Mouse (Mus musculus) liver, adult 2 months (tissue): ENCODE data around the gene Sec16b.

Experiments used
- CTCF ChIP-seq: fragments of 200-500 bp; IDR thresholded peaks from 2 replicates; pipeline ENCODE4 v1.5.1; 2011; ENCODE audit warnings: low read depth, low read length, control low read depth
- POLR2A ChIP-seq: fragments of 200-500 bp; IDR thresholded peaks from 2 replicates; pipeline ENCODE4 v1.6.1; 2011; ENCODE audit warnings: low read length, control low read depth; ENCODE audit not compliant: insufficient read depth; ENCODE audit errors: extremely low read depth

DNA sequence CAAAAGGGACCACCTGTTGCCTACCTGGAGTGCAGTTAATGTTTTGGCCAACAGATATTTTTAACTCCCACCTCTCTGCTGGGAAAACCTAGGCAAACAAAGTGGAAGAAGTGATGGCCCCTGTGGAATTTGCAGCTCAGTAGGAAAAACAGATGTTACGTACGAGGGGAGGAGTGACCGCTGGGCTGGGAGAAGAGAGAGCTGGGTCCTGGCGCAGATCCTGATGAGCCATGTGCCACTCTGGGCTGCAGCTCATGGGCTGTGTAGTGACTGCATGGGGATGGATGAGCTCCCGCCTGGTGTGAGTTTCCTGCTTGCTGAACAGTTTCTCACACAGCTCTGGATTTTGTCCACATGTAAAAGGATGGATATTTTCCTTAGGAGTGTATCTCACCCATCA lies 1.3 kb downstream of the Sec16b start:
- TF ChIP-seq CTCF (no peak), POLR2A (no peak)
